Mouse (Mus musculus) midbrain, embryonic 14.5 days (tissue): ENCODE results near the gene Rapgef2. TPM values are rescaled to one million over a fixed set of nuclear protein-coding genes. Genes with fewer than 3 reads are reported as not detected.
A peak's percentile ranks its signal among the peaks of the same experiment; 100 is the strongest.

ENCODE experiments used
- ATAC-seq: fragments of 200-750 bp; cut with Nextera tagmentation; 2 replicates; pipeline ENCODE4 v1.8.0; 2017; ENCODE audit warnings: moderate number of reproducible peaks, moderate library complexity; ENCODE audit not compliant: low FRiP score, low TSS enrichment
- DNase-seq: peaks from one replicate; pipeline ENCODE4 v3.0.0-alpha.2; 2015
- H3K27ac ChIP-seq: fragments of 300-500 bp; sonication (generic); replicated peaks from 2 replicates; pipeline ENCODE4 v1.5.1; 2014; ENCODE audit warnings: mild to moderate bottlenecking, low read depth, low read length, moderate library complexity
- H3K27me3 ChIP-seq: fragments of 300-500 bp; sonication (generic); 2 replicates; pipeline ENCODE4 v1.6.1; 2014; ENCODE audit warnings: low read length, control low read depth, mixed read lengths; ENCODE audit not compliant: control insufficient read depth, insufficient read depth
- H3K36me3 ChIP-seq: fragments of 300-500 bp; sonication (generic); 2 replicates; pipeline ENCODE4 v1.6.1; 2014; ENCODE audit warnings: low read length, control low read depth; ENCODE audit not compliant: control insufficient read depth, insufficient read depth
- H3K4me1 ChIP-seq: fragments of 300-500 bp; sonication (generic); 2 replicates; pipeline ENCODE4 v1.6.1; 2014; ENCODE audit warnings: mild to moderate bottlenecking, antibody characterized with exemption, low read length, control low read depth; ENCODE audit not compliant: control insufficient read depth, insufficient read depth
- H3K4me2 ChIP-seq: fragments of 300-500 bp; sonication (generic); 2 replicates; pipeline ENCODE4 v1.6.1; 2014; ENCODE audit warnings: mild to moderate bottlenecking, low read length, moderate library complexity
- H3K4me3 ChIP-seq: fragments of 300-500 bp; sonication (generic); replicated peaks from 2 replicates; pipeline ENCODE4 v1.5.1; 2014; ENCODE audit warnings: low read depth, low read length
- H3K9ac ChIP-seq: fragments of 300-500 bp; sonication (generic); replicated peaks from 2 replicates; pipeline ENCODE4 v1.6.1; 2014; ENCODE audit warnings: mild to moderate bottlenecking, low read length, moderate library complexity
- H3K9me3 ChIP-seq: fragments of 300-500 bp; sonication (generic); 2 replicates; pipeline ENCODE4 v1.6.1; 2016; ENCODE audit warnings: low read length, control low read depth, mixed read lengths; ENCODE audit not compliant: control insufficient read depth
- WGBS: fragments of 180-500 bp; shearing (Covaris S2); extraction: QIAGEN DNeasy Blood & Tissue Kit; methylation state at CpG from one replicate; pipeline ENCODE4 v1.1.7; 2014; 5-methylcytosine and 5-hydroxymethylcytosine counted together
- polyA plus RNA-seq: library from polyadenylated mRNA; unstranded; fragments of >200 nt; fragmentation: Nextera tagmentation; extraction: Ambion mirVana; gene quantifications from 2 replicates; pipeline ENCODE4 v1.2.1, GENCODE M21; 2014

The Rapgef2 gene
- polyA plus RNA-seq, 1 experiment from 2014 or later, result 14.8 TPM

- Histone ChIP-seq H3K27ac (peak overlapping the region; percentile 49; the same call in 1 of the 2 replicates), H3K4me3 (0 out of 2 replicates have a peak overlapping the region, but pooled peaks have one; percentile 2), H3K9ac (no peak overlapping the region), H3K4me1 (peaks cover 28% of the 10 kb centered on the region), H3K27me3 (no peaks in the 10 kb centered on the region), H3K36me3 (no peaks in the 10 kb centered on the region), H3K9me3 (no peaks in the 10 kb centered on the region), H3K4me2 (peak overlapping the region; percentile 34)
- 64% methylated on average over 24 of the region's 24 CpGs for WGBS
- DNase-seq (peak; percentile 37), ATAC-seq (peak; percentile 46; the same call in 1 of the 2 replicates)
Measured at GRCm38 (mm10) chr3:79181248-79181991, 104.9 kb downstream of the Rapgef2 start.

- Histone ChIP-seq H3K27me3 (no peaks in the 10 kb centered on the region), H3K4me3 (no peak overlapping the region), H3K4me1 (peaks cover 28% of the 10 kb centered on the region), H3K9me3 (no peaks in the 10 kb centered on the region), H3K9ac (no peak overlapping the region), H3K27ac (no peak overlapping the region), H3K4me2 (no peak overlapping the region), H3K36me3 (no peaks in the 10 kb centered on the region)
- WGBS, result 70% methylated on average over 8 of the region's 8 CpGs
- ATAC-seq (no peak), DNase-seq (no peak)
Measured at GRCm38 (mm10) chr3:79180086-79180485, 106.2 kb downstream of the Rapgef2 start.

- no peak for ATAC-seq
- 98% methylated on average over 2 of the region's 2 CpGs for WGBS
- Histone ChIP-seq H3K4me3 (no peak overlapping the region), H3K4me2 (no peak overlapping the region), H3K4me1 (peaks cover 28% of the 10 kb centered on the region), H3K27me3 (no peaks in the 10 kb centered on the region), H3K36me3 (no peaks in the 10 kb centered on the region), H3K9ac (no peak overlapping the region), H3K27ac (no peak overlapping the region), H3K9me3 (no peaks in the 10 kb centered on the region)
- no peak for DNase-seq
Measured at GRCm38 (mm10) chr3:79179499-79180053, 106.7 kb downstream of the Rapgef2 start.

- 58% methylated on average over 3 of the region's 3 CpGs for WGBS
- Histone ChIP-seq H3K4me1 (peaks cover 28% of the 10 kb centered on the region), H3K4me3 (no peak overlapping the region), H3K36me3 (no peaks in the 10 kb centered on the region), H3K4me2 (no peak overlapping the region), H3K27ac (no peak overlapping the region), H3K27me3 (no peaks in the 10 kb centered on the region), H3K9ac (no peak overlapping the region), H3K9me3 (no peaks in the 10 kb centered on the region)
- DNase-seq (no peak), ATAC-seq (no peak)
Measured at GRCm38 (mm10) chr3:79178708-79179107, 107.6 kb downstream of the Rapgef2 start.

- DNase-seq, result no peak
- Histone ChIP-seq H3K4me3 (no peak overlapping the region), H3K9me3 (no peaks in the 10 kb centered on the region), H3K36me3 (no peaks in the 10 kb centered on the region), H3K9ac (no peak overlapping the region), H3K27me3 (no peaks in the 10 kb centered on the region), H3K4me1 (peaks cover 28% of the 10 kb centered on the region), H3K4me2 (no peak overlapping the region), H3K27ac (no peak overlapping the region)
- ATAC-seq, result no peak
- 80% methylated on average over 6 of the region's 6 CpGs for WGBS
Measured at GRCm38 (mm10) chr3:79178070-79178469, 108.2 kb downstream of the Rapgef2 start.

- peaks cover 28% of the 10 kb centered on the region for H3K4me1 ChIP-seq
- H3K4me3 ChIP-seq, result no peak overlapping the region
- H3K27me3 ChIP-seq, result no peaks in the 10 kb centered on the region
- no peak overlapping the region for H3K4me2 ChIP-seq
- H3K9ac ChIP-seq, result no peak overlapping the region
- H3K27ac ChIP-seq, result no peak overlapping the region
- WGBS, result 92% methylated on average over 8 of the region's 8 CpGs
- H3K36me3 ChIP-seq, result no peaks in the 10 kb centered on the region
- no peak for ATAC-seq
- DNase-seq, result no peak
- no peaks in the 10 kb centered on the region for H3K9me3 ChIP-seq
Measured at GRCm38 (mm10) chr3:79177136-79177870, 109.0 kb downstream of the Rapgef2 start.

- no peaks in the 10 kb centered on the region for H3K36me3 ChIP-seq
- H3K4me3 ChIP-seq, result no peak overlapping the region
- H3K4me1 ChIP-seq, result peaks cover 13% of the 10 kb centered on the region
- no peak overlapping the region for H3K27ac ChIP-seq
- H3K27me3 ChIP-seq, result no peaks in the 10 kb centered on the region
- ATAC-seq (no peak), DNase-seq (no peak)
- H3K9ac ChIP-seq, result no peak overlapping the region
- no peak overlapping the region for H3K4me2 ChIP-seq
- whole genome bisulfite sequencing, result 93% methylated on average over 6 of the region's 6 CpGs
- H3K9me3 ChIP-seq, result no peaks in the 10 kb centered on the region
Measured at GRCm38 (mm10) chr3:79174168-79174567, 112.1 kb downstream of the Rapgef2 start.

GRCm38 (mm10) chr3:79173291-79173690, 113.0 kb downstream of the Rapgef2 start:
- Histone ChIP-seq H3K4me3 (no peak overlapping the region), H3K4me1 (peaks cover 6% of the 10 kb centered on the region), H3K27ac (no peak overlapping the region), H3K36me3 (no peaks in the 10 kb centered on the region), H3K4me2 (no peak overlapping the region), H3K9ac (no peak overlapping the region), H3K27me3 (no peaks in the 10 kb centered on the region), H3K9me3 (no peaks in the 10 kb centered on the region)
- 91% methylated on average over 5 of the region's 5 CpGs for WGBS
- ATAC-seq, result no peak
- DNase-seq, result no peak
